Mouse (Mus musculus) retina, adult 2 months (tissue): ENCODE measurements at regions not wholly inside any gene's neighbourhood (a gene's known extent, or its start where the extent isn't known, plus 50 kb on each side); places are given as distances from the start of the nearest gene placed in this dataset.

Source experiments
- DNase-seq: peaks from one replicate; pipeline ENCODE4 v3.0.0-alpha.2; 2012; ENCODE audit warnings: low read depth, low spot score

GRCm38 (mm10) chr3:148559752-148560460 lies 430.4 kb downstream of the Adgrl2 start:
- no peak for DNase-seq

GRCm38 (mm10) chr3:148558592-148559157 lies 431.7 kb downstream of the Adgrl2 start:
- no peak for DNase-seq

- DNase-seq = no peak
Measured at GRCm38 (mm10) chr3:148555324-148555723, 435.0 kb downstream of the Adgrl2 start.

GRCm38 (mm10) chr3:148550716-148551115 lies 439.6 kb downstream of the Adgrl2 start:
- no peak for DNase-seq

GRCm38 (mm10) chr3:148544929-148545328 lies 445.4 kb downstream of the Adgrl2 start:
- DNase-seq = no peak

GRCm38 (mm10) chr3:148542217-148542616 lies 448.1 kb downstream of the Adgrl2 start:
- DNase-seq = no peak

- no peak for DNase-seq
Measured at GRCm38 (mm10) chr3:148537669-148538271, 452.6 kb downstream of the Adgrl2 start.

- DNase-seq = no peak
Measured at GRCm38 (mm10) chr3:148529893-148530292, 460.5 kb downstream of the Adgrl2 start.

GRCm38 (mm10) chr3:148510381-148510780 lies 480.0 kb downstream of the Adgrl2 start:
- no peak for DNase-seq

- no peak for DNase-seq
Measured at GRCm38 (mm10) chr3:148504928-148505327, 485.4 kb downstream of the Adgrl2 start.

- no peak for DNase-seq
Measured at GRCm38 (mm10) chr3:148503432-148503831, 486.9 kb downstream of the Adgrl2 start.

- DNase-seq = no peak
Measured at GRCm38 (mm10) chr3:148501801-148502200, 488.6 kb downstream of the Adgrl2 start.

- DNase-seq = no peak
Measured at GRCm38 (mm10) chr3:148496672-148497071, 493.7 kb downstream of the Adgrl2 start.

- no peak for DNase-seq
Measured at GRCm38 (mm10) chr3:148491287-148491686, 499.1 kb downstream of the Adgrl2 start.

GRCm38 (mm10) chr3:148489201-148489600 lies 501.2 kb downstream of the Adgrl2 start:
- DNase-seq = no peak

GRCm38 (mm10) chr3:148487949-148488348 lies 502.4 kb downstream of the Adgrl2 start:
- no peak for DNase-seq

- no peak for DNase-seq
Measured at GRCm38 (mm10) chr3:148475862-148476261, 514.5 kb downstream of the Adgrl2 start.

- DNase-seq = no peak
Measured at GRCm38 (mm10) chr3:148472943-148473444, 517.4 kb downstream of the Adgrl2 start.

- no peak for DNase-seq
Measured at GRCm38 (mm10) chr3:148465456-148465855, 524.9 kb downstream of the Adgrl2 start.

- no peak for DNase-seq
Measured at GRCm38 (mm10) chr3:148462791-148463190, 527.6 kb downstream of the Adgrl2 start.

GRCm38 (mm10) chr3:148448888-148449287 lies 541.5 kb downstream of the Adgrl2 start:
- DNase-seq = no peak

GRCm38 (mm10) chr3:148448465-148448864 lies 541.9 kb downstream of the Adgrl2 start:
- DNase-seq = no peak

GRCm38 (mm10) chr3:148446845-148447244 lies 543.5 kb downstream of the Adgrl2 start:
- no peak for DNase-seq
